Mouse (Mus musculus): Measurements from ENCODE around the gene Cwc22.

DNA sequence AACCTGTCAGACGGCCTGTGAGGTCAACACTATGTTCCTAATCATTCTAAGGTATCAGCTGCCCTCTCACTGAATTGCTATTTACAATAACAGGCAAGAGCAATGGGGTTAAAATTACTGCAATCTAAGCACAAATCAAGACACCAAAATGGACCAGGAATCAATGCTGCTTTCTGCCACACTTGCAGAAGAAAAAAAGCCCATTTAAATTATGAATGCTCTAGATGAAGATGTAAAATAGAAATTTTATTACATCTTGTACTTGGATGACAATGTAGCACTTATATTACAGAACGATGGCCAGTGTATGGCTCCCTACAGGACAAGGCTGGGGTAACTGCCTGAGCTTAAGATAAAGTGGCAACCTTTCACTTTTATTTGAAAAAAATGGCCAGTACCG is 27.7 kb downstream of the Cwc22 start:
- no peak for TF ChIP-seq CTCF (IDR thresholded peaks at IDR 0.05)
- TF ChIP-seq POLR2A (IDR thresholded peaks at IDR 0.05; ENCODE audit: insufficient read depth, low read depth, low read length): no peak

All from heart, adult 2 months (tissue).